Comparison of ENCODE assay signal across 8 mouse cellular contexts in genomic region chr11:52359686-52360470, GRCm38 (mm10). TPM values are rescaled to one million over a fixed set of nuclear protein-coding genes. Genes with fewer than 3 reads are reported as not detected.
DNase-seq lines count a peak whose midpoint lies in the region; ATAC-seq lines count a peak whose summit lies in the region.

No protein-coding gene starts in this region.

- H3K27me3 ChIP-seq in heart, embryonic 13.5 days (replicated peaks): no peaks in the 10 kb centered on the region
- no peaks in the 10 kb centered on the region for H3K27me3 ChIP-seq in limb, embryonic 11.5 days (ENCODE audit: control insufficient read depth, insufficient read depth, low read length)
- H3K27me3 ChIP-seq in midbrain, embryonic 13.5 days: 0 out of 2 replicates have a peak, but pooled peaks cover 5% of the 10 kb centered on the region

- H3K9me3 ChIP-seq in heart, embryonic 13.5 days: 0 out of 2 replicates have a peak, but pooled peaks cover 3% of the 10 kb centered on the region
- no peaks in the 10 kb centered on the region for H3K9me3 ChIP-seq in limb, embryonic 11.5 days (ENCODE audit: control insufficient read depth, low read length)
- H3K9me3 ChIP-seq in midbrain, embryonic 13.5 days: no peaks in the 10 kb centered on the region

- peak overlapping the region; percentile 99 for H3K27ac ChIP-seq in heart, embryonic 13.5 days (replicated peaks)
- peak overlapping the region; percentile 82 for H3K27ac ChIP-seq in limb, embryonic 11.5 days (replicated peaks; ENCODE audit: low read depth, low read length)
- H3K27ac ChIP-seq in midbrain, embryonic 13.5 days: peak overlapping the region; percentile 92

- peaks cover 44% of the 10 kb centered on the region for H3K4me1 ChIP-seq in heart, embryonic 13.5 days
- H3K4me1 ChIP-seq in limb, embryonic 11.5 days (ENCODE audit: control insufficient read depth, insufficient read depth, low read length): peaks cover 21% of the 10 kb centered on the region
- peaks cover 41% of the 10 kb centered on the region for H3K4me1 ChIP-seq in midbrain, embryonic 13.5 days (replicated peaks)

- peak overlapping the region; percentile 99 for H3K4me3 ChIP-seq in heart, embryonic 13.5 days
- H3K4me3 ChIP-seq in limb, embryonic 11.5 days (ENCODE audit: low read depth, low read length): peak overlapping the region; percentile 66
- H3K4me3 ChIP-seq in midbrain, embryonic 13.5 days (replicated peaks): peak overlapping the region; percentile 96

- peak overlapping the region; percentile 100 for H3K9ac ChIP-seq in heart, embryonic 13.5 days
- peak overlapping the region; percentile 82 for H3K9ac ChIP-seq in limb, embryonic 11.5 days (ENCODE audit: low read length)
- H3K9ac ChIP-seq in midbrain, embryonic 13.5 days (replicated peaks): peak overlapping the region; percentile 96

- 13% methylated on average over 22 of the region's 22 CpGs for WGBS in heart, embryonic 13.5 days
- WGBS in limb, embryonic 11.5 days: 16% methylated on average over 22 of the region's 22 CpGs
- 14% methylated on average over 22 of the region's 22 CpGs for WGBS in midbrain, embryonic 13.5 days

- H3K4me2 ChIP-seq in heart, embryonic 13.5 days: peak overlapping the region; percentile 71
- peak overlapping the region; percentile 88 for H3K4me2 ChIP-seq in limb, embryonic 11.5 days (ENCODE audit: low read depth, severe bottlenecking)
- H3K4me2 ChIP-seq in midbrain, embryonic 13.5 days (replicated peaks): peak overlapping the region; percentile 98

- H3K36me3 ChIP-seq in heart, embryonic 13.5 days: no peaks in the 10 kb centered on the region
- no peaks in the 10 kb centered on the region for H3K36me3 ChIP-seq in limb, embryonic 11.5 days (ENCODE audit: control insufficient read depth, insufficient read depth, low read length)
- no peaks in the 10 kb centered on the region for H3K36me3 ChIP-seq in midbrain, embryonic 13.5 days

- ATAC-seq in heart, embryonic 13.5 days (ENCODE audit: extremely low read depth, insufficient number of reproducible peaks, low FRiP score, low TSS enrichment): no peak
- peak; percentile 49; the same call in 1 of the 2 replicates for ATAC-seq in limb, embryonic 11.5 days (ENCODE audit: insufficient number of reproducible peaks, low FRiP score, low TSS enrichment, low read depth)
- peak; percentile 22; the same call in 1 of the 2 replicates for ATAC-seq in midbrain, embryonic 13.5 days

- DNase-seq in left cerebral cortex, adult 11 months (ENCODE audit: low spot score): peak; percentile 64
- DNase-seq in left cerebral cortex, postnatal 14 days (ENCODE audit: low spot score in 2 of 2): no peak
- peak; percentile 72 for DNase-seq in cerebellum, adult 9-11 months
- no peak for DNase-seq in limb, embryonic 11.5 days (ENCODE audit: low spot score)
- no peak for DNase-seq in urinary bladder, adult 2 months (ENCODE audit: low spot score)
- DNase-seq in gastrocnemius, postnatal 10 days: no peak

- intact Hi-C loops in left cerebral cortex, postnatal 14 days (cut with DNase I): no loop called here

RNA-seq across cellular contexts. Expression of gene Vdac1, which starts 0.8 kb away (rescaled TPM):
- total RNA-seq in left cerebral cortex, postnatal 14 days (2021): 100 to 1,000 TPM; 606 to 617 TPM
- polyA plus RNA-seq in heart, embryonic 13.5 days (2015; fragmentation: Nextera tagmentation; extraction: Ambion mirVana): 414 and 452 TPM in 2 replicates
- polyA plus RNA-seq in limb, embryonic 11.5 days (2014; fragmentation: Nextera tagmentation; extraction: Ambion mirVana): 189 and 191 TPM in 2 replicates
- 268 and 278 TPM in 2 replicates for polyA plus RNA-seq in midbrain, embryonic 13.5 days (2015; fragmentation: Nextera tagmentation; extraction: Ambion mirVana)
- polyA plus RNA-seq in urinary bladder, adult 2 months (2012; rRNA removed): 166 and 206 TPM in 2 replicates
- total RNA-seq in gastrocnemius, postnatal 10 days (2021): 1,000 to 10,000 TPM; 1,018 to 1,167 TPM

RNA-seq across cellular contexts. Expression of gene 9530068E07Rik, which starts 36.4 kb away (rescaled TPM):
- total RNA-seq in left cerebral cortex, postnatal 14 days (2021): 10 to 100 TPM; 71.7 to 77.3 TPM
- 193 and 201 TPM in 2 replicates for polyA plus RNA-seq in heart, embryonic 13.5 days (2015; fragmentation: Nextera tagmentation; extraction: Ambion mirVana)
- polyA plus RNA-seq in limb, embryonic 11.5 days (2014; fragmentation: Nextera tagmentation; extraction: Ambion mirVana): 173 and 176 TPM in 2 replicates
- 127 and 131 TPM in 2 replicates for polyA plus RNA-seq in midbrain, embryonic 13.5 days (2015; fragmentation: Nextera tagmentation; extraction: Ambion mirVana)
- 217 and 261 TPM in 2 replicates for polyA plus RNA-seq in urinary bladder, adult 2 months (2012; rRNA removed)
- total RNA-seq in gastrocnemius, postnatal 10 days (2021): 10 to 100 TPM; 76.7 to 83.4 TPM

Comparison
In these comparisons a context has a peak if more than half of its experiments do, and no peak if none do; other contexts are left out.
1. DNase-seq: peak in left cerebral cortex, adult 11 months (single experiment) and cerebellum, adult 9-11 months (single experiment); none in left cerebral cortex, postnatal 14 days (0 of 2), limb, embryonic 11.5 days (single experiment), urinary bladder, adult 2 months (single experiment) and gastrocnemius, postnatal 10 days (single experiment).
2. Peak in every context shown above with its lines, with median percentiles within 50 percentile points of each other: H3K27ac ChIP-seq, H3K4me2 ChIP-seq, H3K4me3 ChIP-seq and H3K9ac ChIP-seq.